Mouse (Mus musculus): ENCODE measurements around the gene Fanci. TPM values are rescaled to one million over a fixed set of nuclear protein-coding genes. Genes with fewer than 3 reads are reported as not detected.
A peak's percentile ranks its signal among the peaks of the same experiment; 100 is the strongest.

Fanci gene
- total RNA-seq, 1 experiment from 2014 or later, result 3.0 TPM

DNA sequence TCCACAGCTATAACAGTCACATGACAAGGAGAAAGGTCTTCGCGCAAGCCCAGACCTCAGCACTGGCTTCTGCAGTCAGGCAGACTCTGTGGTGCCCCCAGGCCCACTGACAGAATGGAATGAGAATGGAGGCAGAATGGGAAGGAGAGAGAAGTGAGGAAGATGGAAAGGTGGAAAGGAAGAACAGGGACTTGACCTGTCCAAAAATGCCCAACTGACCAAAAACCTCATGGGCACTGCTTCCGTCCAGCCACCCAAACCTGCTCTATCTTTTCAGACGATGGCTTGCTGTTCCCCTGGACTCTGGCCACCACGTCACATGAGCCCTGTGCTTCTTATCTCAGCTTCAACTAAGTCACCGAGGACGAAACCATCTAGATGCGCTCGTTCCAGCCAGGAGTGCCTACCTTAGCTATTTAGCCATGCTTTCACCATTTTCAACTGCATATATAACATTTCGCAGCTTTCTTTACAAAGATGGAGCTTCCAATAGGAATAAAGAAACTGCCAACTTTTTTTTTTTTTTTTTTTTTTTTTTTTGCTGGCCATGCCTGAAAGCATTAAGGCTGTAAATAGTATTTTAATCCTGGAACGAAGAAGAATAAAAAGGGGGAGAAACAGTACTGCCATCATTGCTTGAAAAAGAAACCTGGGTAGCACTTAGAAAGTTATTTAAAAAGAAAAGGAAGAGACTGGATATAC is 71.8 kb downstream of the Fanci start:
- DNase-seq, result no peak

DNA sequence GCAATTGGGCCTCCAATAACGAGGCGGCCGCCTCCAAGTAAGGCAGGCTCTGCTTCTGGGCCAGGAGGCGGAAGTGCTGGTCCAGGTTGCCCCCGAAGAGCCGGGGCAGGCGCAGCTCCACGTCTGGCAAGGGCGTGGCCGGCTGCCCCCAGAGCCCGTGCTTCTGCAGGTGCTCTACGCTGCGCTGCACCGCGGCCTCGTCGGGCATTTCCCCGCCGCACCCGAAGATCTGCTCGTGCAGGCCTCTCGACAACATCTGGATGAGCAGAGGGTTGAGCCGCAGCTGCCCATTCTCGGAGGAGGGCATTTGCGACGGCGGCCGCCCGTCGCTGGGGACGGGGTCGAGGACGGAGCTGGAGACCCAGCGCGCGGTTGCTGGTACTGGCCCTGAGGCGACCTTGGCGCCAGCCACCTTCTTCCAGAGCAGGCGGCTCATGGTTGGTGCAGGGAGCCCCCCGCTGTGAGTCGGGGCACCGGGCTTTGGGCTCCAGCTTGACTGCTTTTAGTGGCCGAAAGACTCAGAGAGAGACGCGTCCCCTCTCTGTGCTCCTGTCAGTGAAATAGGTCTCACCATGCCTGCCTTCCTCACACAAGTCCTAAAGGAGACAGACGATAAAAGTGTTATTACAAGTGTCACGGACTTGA is 73.2 kb downstream of the Fanci start:
- DNase-seq, result peak; percentile 30

DNA sequence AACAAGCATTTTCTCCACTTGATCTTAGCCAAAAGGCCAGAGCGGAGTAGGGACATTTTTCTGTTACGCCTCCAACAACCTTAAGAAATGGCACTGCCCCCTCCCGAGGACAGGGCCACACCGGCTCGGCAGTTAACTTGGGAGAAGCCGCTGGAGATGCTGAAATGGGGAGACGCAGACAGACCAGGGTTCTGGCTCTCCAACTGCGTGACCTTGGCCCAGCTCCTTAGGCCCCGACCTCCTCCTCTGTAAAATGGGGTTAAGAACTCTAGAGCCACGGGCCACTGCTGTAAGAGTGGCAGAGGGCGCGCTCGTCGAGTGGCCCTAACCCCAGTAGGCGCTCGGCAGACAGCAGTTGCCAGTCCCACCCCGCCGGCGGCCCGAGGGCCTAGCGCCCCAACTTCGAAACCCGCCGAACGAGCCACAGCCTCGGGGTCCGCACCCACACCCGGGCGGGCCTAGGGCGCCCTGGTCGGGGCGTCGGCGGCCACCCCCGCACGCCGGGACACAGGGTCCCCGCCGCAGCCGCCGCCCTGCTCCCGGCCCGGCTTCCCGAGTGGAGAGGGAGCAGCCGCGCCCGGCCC is 73.8 kb downstream of the Fanci start:
- DNase-seq, result no peak

DNA sequence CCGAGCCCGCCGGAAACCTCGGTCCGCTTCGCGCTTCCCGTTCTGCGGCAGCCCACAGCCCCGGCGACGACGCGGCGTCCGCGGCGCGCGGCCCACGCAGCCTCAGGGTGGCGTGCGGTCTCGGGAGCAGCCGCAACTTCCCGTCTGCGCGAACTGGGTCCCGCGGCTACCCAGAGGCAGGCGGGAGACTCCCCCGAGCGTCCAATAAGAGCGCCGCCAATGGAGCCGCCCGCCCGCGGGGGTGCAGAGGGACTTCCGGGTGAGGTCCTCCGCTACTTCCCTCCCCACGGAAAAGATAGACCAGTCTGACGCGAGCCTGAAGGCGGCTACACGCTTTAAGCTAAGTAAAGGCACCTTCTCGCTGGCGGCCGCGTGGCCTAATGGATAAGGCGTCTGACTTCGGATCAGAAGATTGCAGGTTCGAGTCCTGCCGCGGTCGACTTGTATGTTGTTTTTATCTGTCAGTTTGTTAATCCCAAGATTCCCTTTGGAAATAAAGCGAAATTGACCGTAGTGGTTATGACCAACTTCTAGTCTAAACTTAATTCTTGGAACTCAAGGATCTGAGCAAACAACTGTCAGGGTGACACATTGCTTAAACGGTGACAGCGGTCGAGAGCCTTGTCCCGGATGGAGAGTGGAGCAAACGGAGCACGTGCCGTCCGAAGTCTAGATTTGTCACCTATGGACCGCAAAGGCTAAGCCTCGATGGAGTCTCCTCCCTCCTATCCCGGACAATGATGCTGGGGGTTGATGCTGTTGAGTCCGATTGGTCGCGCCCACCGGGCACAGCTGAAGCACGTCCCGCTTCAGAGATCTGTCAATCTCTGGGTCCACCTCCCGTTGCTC is 74.5 kb downstream of the Fanci start, which contains the start of gene Polg:
TSS of gene Polg (minus strand) at position 310 of the 849 bp plus-strand sequence.
- DNase-seq, result peak; percentile 99

DNA sequence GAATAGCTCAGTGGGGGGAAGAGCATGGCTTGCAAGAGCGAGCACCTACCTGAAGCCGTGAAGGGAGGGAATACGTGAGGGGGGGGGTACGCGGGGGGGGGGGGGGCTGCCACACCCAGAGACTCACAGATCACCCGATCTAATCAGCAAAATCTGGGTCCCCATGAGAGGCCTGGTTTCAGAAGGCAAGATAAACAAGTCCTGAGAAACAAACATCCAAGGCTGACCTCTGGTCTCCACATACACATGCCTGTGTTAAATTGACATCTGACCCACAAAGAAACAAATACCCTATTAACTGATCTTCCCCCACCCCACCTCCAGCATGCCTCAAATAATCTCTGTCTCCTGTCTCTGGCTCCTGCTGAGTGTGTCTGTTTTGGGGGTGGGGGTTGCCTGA is 76.2 kb downstream of the Fanci start:
- DNase-seq, result no peak

GRCm38 (mm10) chr7:79468994-79469393 is 77.3 kb downstream of the Fanci start:
- DNase-seq, result no peak

- no peak for DNase-seq
Observed at GRCm38 (mm10) chr7:79469766-79470165, 78.0 kb downstream of the Fanci start.

- no peak for DNase-seq
Observed at GRCm38 (mm10) chr7:79470718-79471117, 79.0 kb downstream of the Fanci start.

GRCm38 (mm10) chr7:79471436-79471835 is 79.7 kb downstream of the Fanci start:
- no peak for DNase-seq

DNA sequence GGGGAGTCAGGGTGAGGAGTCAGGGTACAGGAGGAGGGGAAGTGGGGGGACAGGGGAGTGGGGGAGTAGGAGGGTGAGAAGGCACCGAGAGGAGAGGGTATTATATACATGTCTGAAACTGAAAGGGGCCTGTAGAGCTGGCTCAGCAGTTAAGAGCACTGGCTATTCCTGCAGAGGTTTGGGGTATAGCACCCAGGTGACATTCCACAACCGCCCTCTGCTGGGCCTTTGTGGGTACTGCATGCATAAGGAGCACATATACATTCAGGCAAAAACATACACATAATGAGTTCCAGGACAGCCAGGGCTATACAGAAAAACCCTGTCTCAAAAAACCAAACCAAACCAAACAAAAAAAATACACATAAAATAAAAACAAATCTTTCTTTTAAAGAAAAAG is 81.1 kb downstream of the Fanci start:
- no peak for DNase-seq

DNA sequence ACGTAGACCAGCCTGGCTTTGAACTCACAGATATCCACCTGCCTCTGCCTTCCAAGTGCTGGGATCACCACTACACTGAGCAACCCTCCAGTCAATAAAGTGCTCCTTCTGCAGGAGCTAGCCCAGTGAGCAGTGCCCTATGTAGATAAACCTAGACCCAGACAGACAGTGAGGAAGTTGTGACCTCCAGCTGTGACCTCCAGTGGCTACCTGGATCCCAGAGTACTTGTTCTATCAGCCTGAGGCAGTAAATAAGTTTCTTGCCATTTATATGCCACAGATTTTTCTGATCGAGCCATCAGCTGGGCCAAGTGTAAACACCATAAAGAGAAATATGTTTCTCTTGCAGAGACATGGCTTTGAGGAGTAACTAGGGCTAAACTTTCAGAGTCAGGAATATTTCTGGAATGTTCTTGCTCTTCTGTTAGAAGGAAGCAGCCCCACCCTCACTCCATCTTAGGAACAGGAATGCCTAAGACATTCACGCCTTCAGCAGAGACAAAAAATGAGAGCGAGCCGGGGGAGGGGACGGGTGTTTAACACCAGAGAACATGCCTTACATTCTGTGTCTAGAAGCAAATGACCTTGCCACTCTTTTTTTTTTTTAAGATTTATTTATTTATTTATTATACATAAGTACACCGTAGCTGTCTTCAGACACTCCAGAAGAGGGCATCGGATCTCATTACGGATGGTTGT is 81.9 kb downstream of the Fanci start:
- no peak for DNase-seq

GRCm38 (mm10) chr7:79474831-79475399 is 83.2 kb downstream of the Fanci start:
- no peak for DNase-seq

GRCm38 (mm10) chr7:79486528-79486927 is 94.8 kb downstream of the Fanci start:
- no peak for DNase-seq

GRCm38 (mm10) chr7:79493915-79494314 is 102.2 kb downstream of the Fanci start:
- DNase-seq, result peak; percentile 65

DNA sequence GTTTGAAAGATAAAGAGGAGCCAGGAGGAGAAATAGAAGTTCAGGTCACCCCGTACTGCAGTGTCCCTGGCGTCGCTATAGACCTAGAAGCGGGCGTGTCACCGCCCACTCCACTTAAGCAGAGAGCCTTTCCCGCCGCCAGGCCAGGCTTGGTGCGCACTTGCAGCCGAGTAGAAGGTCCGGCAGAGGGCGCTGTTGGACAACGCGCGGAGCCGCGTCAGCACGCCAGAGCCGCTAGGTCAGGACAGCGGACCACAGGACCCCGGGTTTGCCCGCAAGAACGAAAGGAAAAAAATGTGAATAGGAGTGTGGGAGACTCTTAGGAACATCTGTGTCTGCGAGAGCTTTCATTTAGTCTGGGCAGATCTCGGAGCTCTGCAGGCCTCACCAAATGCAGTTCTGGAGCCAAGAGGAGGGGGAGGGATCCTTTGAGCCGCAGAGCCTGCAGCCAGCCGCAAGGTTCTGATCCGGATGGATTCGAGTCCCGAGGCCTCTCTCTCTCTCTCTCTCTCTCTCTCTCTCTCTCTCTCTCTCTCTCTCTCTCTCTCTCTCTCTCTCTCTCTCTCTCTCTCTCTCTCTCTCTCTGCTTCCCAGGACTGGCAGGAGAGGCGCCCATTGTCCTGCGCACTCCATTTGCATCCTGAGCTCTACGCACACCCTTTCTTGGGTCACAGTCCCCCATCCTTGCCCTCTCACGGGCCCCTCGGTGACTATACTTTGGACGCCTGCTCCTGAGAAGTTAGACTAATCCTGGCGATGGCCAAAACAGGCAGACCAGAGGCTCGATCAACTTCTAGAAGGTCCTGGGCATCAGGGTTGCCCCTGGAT is 104.5 kb downstream of the Fanci start:
- peak; percentile 90 for DNase-seq

DNA sequence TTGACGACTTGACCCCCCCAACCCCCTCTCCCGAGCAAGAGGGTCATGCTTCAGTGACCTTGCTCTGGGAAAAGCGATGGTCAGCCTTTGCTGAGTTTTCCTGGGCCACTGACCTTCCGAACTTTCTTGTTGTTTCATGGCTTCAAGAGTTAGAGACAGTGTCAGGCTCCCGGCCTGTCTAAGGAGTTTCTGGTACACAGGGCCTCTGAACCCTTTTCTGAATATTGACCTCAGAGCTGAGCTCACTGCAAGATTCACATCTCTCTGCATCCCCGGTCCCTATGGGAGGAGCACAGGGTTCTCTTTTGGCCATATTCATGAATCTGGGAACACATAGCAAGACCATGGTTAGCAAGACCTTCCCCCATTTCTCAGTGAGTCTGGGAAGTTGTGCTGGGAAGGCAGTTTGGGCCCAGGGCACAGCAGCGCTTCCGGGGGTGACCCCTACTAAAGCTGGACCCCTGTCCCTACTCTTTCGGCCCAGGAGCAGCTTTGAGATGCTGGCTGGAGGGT is 105.1 kb downstream of the Fanci start:
- DNase-seq, result no peak

GRCm38 (mm10) chr7:79497701-79498115 is 106.0 kb downstream of the Fanci start:
- no peak for DNase-seq

- no peak for DNase-seq
Observed at GRCm38 (mm10) chr7:79498356-79498755, 106.6 kb downstream of the Fanci start.

DNA sequence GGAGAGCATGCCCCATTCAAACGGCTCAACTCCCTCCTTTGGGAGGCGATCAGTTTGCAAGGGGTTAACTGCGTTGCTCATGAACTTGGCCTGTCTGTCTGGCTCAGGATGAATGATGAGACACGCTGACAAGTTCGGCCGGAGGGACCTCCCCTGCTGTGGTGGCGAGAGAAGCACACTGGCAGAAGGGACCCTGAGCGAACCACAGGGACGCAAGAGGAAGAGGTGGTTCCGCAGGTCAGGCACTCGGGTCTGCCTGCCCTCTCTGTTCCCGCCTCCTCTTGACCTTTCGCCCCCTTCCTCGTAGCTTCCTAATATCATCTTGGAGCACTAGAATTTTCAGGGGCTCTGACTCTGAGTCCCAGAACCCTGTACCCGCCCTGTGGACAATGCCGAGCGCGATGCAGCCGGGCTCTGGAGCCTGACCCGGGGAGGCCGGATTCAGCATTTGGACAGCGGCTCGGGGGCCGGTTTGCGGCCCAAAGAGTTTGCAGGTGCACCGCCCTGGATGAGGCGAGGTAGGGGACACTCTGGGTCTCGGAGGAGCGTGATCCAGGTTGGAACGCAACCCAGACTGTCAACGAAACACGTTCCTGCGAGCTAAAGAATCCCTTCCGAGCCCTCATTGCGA is 107.4 kb downstream of the Fanci start:
- DNase-seq, result peak; percentile 80
